Mouse (Mus musculus): ENCODE data around the gene Hist2h2aa2.
"Not testable (repeated sequence)": the region's sequence is repeated elsewhere in the genome, so short reads cannot be mapped to it uniquely, and the experiment has no call there.

The Hist2h2aa2 gene

GRCm38 (mm10) chr3:96261623-96262022, 21.5 kb upstream of the Hist2h2aa2 start:
- no peak for DNase-seq

DNA sequence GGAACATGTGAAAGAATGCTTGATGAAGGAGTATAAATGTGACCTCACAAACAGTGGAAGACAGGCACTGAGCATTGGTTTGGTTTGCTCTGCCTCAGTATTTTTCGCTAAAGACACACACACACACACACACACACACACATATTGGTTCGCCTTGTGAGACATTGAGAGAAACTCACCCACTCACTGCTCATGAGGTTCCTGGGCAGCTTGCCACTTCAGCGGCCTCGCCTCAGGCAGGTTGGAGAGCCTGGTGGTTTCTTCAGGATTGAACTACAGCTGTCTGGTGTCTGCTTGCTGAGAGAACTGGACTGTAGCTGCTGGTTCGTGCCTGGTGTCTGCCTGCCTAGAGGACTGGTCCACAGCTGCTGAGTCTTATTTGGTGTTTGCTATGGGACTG, 20.1 kb upstream of the Hist2h2aa2 start:
- no peak for DNase-seq

GRCm38 (mm10) chr3:96257190-96257589, 17.1 kb upstream of the Hist2h2aa2 start:
- DNase-seq: no peak

DNA sequence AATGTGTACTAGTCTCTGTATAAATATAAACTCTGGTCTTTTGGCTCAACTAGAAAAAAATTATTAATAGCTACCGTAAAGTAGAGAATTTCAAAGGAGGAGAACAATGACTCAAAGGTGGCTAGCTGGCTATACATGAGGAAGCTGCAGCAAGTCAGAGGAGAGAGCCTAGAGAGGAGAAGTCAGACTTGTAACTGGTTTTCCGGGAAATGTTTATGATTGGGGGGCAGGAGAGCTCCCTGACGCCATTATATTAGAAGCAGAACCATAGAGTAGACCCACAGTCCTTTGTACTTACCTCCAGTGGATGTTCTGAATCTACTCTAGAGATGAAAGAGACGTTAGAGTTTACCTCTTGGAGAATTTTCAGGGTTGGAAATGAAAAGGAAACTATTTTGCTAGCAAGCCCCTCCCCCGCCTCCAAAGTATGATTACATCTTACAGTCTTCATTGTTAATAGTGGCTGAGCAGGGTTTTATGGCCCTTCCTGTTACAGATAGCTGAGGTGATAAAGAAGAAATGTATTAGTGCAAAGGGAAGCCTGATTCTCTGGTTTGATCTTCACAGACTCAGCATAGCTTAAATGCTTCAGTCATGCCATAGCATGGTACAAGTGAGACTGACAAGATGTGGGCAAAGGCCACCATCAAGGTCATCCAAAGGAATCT, 16.0 kb upstream of the Hist2h2aa2 start:
- peak in 1 of 2 experiments; percentile 23 for DNase-seq

GRCm38 (mm10) chr3:96254683-96255355, 14.7 kb upstream of the Hist2h2aa2 start:
- DNase-seq: no peak

DNA sequence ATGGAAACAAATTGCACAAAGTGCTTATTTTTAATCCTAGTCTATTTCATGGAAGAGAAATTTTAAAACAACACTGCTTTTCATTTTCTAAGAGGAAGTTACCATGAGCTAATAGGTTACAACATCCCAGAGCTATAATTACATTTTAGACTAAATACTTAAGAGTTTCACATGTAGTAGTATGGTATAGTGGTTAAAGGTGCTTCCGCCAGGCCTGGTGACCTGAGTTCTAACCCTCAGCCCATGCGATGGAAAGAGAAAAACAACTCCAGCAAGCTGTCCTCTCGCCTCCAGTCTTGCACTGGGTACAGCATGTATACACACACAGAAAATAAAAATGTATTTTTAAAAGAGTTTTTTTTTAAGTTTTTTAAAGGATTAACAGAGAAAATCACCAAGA, 11.7 kb upstream of the Hist2h2aa2 start:
- no peak for DNase-seq

- no peak for DNase-seq
Observed at GRCm38 (mm10) chr3:96250890-96251289, 10.8 kb upstream of the Hist2h2aa2 start.

- no peak for DNase-seq
Observed at GRCm38 (mm10) chr3:96249034-96249345, 8.9 kb upstream of the Hist2h2aa2 start.

DNA sequence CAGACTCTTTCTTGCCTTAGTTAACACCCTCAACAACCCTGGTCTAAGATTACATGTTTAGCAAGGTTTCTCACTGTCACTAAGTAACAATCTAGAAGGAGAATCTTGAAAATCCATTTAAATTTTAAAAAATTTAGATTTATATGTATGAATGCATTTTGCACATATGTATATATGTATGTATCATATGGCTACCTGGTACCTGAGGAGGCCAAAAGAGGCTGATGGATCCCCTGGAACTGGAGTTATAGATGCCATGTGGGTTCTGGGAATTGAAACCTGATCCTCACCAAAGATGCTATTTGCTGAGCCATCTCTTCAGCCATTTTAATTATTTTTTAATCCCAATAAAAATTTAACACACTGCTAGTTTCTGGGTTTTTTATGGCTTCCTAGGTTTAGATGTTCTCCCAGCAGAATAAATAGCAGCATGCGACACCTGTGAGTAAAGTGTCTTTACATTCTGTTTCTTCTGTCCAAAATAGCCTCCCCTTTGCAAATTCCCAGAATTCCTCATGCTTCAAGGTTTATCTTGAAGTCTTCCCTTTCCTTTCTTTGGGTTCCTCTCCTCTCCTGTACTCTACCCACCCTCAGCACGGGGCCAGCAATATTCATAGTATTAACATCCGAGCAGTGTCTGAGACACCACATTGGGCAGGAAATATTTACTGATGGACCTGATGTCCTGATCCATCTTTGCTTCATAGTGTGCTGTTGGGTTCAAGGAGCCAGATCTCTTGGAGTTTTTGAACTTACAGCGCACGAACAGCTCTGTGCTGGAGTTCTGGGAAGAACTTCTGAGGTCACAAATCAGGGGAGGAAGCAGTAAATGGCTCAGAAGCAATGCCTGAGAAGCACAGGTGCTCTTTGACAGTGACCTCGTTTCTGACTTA, 8.3 kb upstream of the Hist2h2aa2 start:
- DNase-seq: no peak

DNA sequence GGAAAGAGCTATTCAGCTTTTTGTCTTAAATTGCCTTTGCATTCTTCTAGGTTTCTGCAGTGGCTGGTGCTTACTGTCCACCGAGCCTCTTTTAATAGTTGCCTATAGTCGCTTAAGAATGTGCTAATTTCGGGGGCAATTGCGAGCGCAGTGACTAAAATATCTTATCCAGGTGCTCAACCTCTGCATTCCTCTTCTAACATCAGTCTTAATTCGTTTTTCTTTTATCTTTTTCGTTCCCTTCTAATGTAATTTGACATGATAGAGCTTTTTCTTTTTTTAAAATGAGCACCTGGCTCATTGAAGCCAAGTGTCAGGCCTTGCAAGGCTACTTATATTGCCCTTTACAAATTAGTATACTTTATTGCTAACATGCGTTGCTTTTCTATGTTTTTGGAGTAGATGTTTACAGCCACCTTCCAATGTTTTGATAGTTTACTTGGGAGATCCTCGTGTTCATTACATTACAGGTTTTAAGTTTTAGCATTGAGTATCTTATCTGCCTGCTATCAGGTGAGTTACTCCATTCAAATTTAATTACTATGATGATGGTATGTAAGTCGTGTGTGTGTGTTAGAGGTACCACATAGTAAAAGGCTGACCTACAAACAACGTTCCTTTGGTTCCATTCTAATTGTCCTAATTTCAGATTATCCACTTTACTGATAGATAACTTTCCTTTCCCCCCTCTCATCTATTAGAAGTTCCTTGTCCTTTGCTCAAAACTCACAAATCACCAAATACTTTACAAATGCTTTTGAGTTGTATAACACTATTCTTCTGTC, 7.5 kb upstream of the Hist2h2aa2 start:
- DNase-seq: no peak

DNA sequence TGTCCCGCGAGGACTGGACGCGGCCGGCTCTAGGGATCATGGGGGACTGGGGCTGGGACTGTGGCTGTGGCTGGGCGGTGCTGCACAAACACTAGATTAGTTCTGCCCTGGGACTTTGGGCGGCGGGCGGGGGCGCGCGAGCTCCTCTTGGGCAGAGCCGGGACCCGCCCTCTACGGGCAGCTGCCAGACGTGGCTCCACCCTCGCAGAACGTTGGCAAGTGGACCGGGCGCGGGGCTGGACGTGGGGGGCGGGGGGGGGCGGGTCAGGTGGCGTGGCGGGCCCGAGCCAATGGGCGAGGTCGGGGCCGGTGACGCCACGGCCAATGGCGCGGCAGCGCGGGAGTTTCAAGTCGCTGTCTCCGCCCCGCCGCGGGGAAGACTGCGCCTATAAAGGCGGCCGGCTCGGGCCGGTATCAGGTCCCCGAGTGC, 6.4 kb upstream of the Hist2h2aa2 start, which contains the start of gene Hist2h3c1:
Gene Hist2h3c1 (plus strand): TSS at position 259 of the 430 bp plus-strand sequence.
- DNase-seq: peak in 1 of 2 experiments; percentile 56

- not testable (repeated sequence) for DNase-seq
Observed at GRCm38 (mm10) chr3:96246018-96246417, 5.9 kb upstream of the Hist2h2aa2 start.

GRCm38 (mm10) chr3:96245003-96245886, 5.2 kb upstream of the Hist2h2aa2 start, which contains the start of gene Hist2h2aa1:
Gene Hist2h2aa1, plus strand, starts transcription at chr3:96245497.
- peak; percentile 90 to 94 for DNase-seq

DNA sequence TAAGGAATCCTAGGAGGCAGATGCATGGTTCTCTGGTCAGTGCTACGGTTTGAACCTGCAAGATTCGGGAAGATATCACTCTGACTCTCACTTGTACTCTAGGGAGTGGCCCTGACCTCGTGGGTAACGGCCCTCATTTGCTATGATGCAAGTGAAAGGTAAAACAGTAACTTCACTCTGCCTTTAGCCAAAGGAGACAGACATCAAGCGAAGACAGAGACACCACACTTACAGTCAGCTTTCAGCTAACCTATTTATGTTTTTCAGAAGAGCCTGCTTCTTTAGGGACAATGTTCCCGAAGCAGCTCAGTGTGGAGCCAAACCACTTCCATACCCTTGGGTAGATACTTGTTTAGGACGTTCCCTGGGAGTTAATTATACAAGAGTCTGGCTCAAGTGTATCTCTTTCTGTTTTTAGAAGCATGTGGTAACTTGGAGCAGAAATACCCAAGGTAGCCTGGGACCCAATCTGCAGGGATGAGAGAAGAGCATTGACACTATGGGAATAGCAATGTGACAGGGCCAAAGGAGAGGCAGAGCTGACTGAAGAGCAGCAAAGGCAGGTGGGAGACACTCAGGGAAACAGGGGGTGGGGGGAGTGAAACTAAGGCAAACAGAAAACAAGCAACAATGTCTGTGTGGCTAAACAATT, 4.0 kb upstream of the Hist2h2aa2 start:
- no peak for DNase-seq

GRCm38 (mm10) chr3:96240799-96241197, 722 bp upstream of the Hist2h2aa2 start:
- DNase-seq: no peak

- DNase-seq: peak; percentile 60 to 87
Observed at GRCm38 (mm10) chr3:96238954-96239793, 902 bp downstream of the Hist2h2aa2 start, which contains the start of gene Hist2h3c2. Gene Hist2h3c2, minus strand, starts transcription at chr3:96239127.

DNA sequence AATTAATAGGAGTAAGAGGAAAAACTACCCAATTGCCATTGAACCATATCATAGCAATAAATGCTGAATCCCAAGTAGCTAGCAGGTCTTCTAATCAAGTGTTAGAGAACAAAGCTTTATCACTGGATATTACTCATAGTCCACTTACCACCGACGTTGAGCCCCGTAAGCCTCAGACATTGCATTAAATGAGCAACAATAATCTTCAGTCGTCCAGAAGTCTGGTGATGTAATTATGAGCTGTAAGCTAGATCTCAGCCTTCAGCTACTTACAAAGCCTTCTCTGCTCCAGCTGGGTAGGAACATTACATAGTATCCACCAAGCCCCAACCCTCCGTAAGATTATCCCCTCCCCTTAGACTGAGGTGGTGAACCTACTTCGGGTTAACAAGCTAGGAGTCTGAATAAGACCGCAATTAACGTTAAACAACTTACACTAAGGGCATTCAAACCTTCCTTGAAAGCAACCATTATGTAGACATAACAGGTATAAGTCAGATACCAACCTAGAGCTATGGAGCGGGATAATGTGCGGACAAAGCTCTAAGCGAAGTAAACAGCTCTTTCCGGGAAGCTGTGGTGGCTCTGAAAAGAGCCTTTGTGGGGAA, 2.1 kb downstream of the Hist2h2aa2 start:
- DNase-seq: no peak

- DNase-seq: no peak
Observed at GRCm38 (mm10) chr3:96237335-96237903, 2.7 kb downstream of the Hist2h2aa2 start.

GRCm38 (mm10) chr3:96236834-96237334, 3.2 kb downstream of the Hist2h2aa2 start:
- DNase-seq: no peak
